Mouse (Mus musculus) kidney, postnatal 4 days (tissue): ENCODE measurements around the gene Osbpl5.

Experiments used
- DNase-seq, 2 experiments: peaks; one replicate each; pipeline ENCODE4 v3.0.0; 2021; ENCODE audit warnings: mixed read lengths in 2 of 2

The Osbpl5 gene

DNA sequence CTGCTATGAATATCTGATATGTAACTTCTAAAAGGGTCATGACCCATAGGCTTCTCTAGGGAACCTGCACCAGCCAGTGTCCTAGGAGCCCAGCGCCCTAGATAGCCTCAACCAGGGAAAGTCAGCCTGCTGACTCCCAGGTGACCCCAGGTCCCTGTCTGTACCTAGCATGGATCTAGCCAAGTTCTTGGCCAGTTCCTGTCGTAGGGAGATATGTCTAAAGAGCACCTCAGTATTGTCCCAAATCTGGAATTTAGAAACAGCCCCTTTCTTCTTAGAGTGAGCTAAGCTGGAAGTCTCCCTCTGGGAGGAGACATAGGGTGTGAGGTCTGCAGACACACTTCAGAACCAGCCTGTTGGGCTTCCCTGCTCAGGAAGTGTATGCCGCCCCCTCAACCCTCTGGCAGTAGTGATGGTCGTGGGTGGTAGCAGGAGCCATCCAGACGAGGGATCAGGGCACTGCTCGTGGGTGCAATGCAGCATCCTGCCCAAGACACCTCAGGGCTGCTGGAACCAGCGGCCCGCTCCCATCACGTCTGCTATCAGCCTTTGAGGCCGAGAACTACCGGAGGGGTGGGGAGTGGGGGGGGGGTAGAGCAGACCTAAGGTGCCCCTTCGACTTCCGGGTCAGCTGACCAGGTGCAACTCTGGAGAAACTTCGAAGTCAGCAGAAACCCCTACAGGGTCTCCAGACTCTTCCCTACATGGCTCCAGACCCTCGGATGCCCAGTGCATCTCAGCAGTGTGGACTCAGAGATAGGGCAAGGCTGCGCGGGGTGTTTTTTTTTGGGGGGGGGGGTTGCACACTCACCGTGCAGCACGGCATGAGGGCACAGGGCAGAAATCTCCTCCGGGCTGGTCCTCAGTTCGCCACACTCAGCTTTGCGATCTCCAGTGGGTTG is at the start of gene Osbpl5:
Gene Osbpl5 (minus strand): TSS at position 861 of the 902 bp plus-strand sequence.
- no peak for DNase-seq

DNA sequence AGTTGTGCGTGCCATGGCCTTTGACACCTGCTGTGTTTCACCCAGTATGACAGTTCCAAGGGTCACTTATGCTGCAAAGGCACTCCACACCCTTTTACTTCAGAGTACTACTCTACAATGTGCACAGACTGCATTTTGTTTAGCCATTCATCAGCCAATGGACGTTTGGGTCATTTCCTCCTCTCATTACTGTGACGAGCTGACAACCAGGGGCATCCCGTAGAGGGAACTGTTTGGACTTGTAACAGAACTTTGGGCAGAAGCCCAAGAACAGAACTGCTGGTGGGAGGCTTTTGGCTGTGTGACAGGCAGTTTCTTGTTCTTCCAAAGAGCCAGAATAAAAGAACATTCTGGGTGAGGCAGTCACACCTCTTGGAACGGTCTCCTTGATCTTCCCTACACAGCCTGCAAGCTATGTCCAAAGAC is 48.4 kb upstream of the Osbpl5 start:
- peak in 1 of 2 experiments; percentile 24 for DNase-seq

DNA sequence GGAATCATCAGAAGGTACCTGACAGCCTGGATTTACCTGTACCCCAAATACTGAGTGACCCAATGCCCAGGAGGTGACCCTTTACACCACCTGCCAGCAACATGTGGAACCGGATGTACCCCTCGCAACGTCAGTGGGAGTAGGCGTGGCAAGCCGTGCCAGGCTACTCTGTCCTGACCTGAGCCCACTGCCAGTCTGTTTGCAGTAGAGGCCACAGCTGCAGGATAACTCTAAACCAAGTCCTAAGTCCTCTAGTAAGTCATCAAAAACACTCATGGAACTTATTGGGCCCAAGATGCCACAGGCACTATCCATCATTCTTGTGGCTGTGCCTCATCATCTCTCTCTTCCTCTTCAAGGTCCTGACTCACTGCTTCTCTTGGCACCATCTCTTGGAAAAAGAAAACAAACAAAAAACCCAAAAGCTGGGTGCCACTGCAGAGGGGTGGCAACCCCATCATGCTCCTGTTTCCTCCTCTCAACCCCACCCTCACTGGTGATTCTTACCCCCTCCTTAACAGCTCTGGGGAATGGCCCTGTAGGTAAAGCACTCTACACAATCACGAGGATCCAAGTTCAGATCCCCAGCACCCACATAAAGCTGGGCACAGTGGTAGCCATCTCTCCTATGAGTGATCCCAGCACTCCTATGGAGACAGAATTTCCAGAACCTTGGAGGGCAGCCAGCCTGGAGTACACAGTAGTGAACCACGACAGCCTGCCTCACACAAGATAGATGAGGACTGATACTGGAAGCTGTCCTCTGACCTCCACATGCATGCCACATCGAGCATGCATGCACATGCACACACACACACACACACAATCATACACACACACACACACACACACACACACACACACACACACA is 44.6 kb upstream of the Osbpl5 start:
- no peak for DNase-seq

DNA sequence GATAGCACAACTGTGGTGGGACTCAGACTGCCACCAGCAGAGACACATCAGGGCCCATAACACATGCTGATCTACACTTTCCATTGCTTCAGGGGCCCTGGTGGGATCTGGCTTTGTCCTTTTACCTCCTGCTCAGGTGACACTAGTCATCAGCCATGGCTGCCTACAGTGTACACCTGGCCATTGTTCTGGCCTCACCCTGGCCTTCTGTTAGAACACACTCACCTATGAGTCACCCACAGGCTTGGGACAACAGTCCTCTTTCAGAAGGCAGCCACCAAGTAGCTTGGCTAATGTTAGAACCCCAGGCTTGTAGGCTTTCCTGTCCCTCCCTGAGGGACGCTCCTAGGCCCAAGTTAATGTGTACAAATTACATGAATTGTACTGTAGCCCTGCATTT is 44.0 kb upstream of the Osbpl5 start:
- no peak for DNase-seq

DNA sequence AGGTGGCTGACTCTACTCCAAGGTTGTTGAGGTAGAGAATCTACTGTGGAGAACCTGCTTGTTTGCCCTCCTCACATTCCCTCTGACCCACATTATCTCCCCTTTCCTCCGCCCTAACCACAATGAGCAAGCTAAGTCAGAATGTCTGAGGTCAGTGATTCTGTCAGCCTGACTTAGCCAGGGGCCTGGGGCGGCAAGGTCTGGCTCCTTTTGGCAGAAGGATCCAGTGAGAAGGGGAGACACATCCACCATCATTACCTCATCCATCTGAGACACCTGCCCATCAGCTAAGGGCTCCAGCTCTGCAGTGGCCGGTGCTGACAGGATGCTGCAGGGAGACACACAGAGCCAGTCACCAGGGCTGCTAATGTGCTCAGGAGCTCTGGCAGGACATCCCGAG is 42.0 kb upstream of the Osbpl5 start:
- no peak for DNase-seq

DNA sequence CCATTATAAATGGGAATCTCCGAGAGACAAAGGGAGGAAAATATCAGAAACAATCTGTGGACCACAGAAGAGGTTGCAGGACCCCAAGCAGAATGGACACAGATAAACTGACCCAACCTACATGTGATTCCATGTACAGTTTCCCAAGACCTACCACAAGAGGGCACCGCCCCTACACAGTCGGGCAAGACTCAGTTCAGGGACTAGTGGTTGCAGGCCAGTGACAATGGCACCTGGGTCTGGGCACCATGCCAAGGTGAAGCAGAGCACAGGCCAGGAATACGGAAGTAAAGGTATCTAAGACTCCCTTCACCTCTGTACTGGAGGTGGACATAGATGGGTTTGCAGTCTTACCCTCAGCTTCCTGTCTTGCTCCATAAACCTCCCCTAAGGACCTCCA is 36.3 kb upstream of the Osbpl5 start:
- peak; percentile 76 to 84 for DNase-seq

DNA sequence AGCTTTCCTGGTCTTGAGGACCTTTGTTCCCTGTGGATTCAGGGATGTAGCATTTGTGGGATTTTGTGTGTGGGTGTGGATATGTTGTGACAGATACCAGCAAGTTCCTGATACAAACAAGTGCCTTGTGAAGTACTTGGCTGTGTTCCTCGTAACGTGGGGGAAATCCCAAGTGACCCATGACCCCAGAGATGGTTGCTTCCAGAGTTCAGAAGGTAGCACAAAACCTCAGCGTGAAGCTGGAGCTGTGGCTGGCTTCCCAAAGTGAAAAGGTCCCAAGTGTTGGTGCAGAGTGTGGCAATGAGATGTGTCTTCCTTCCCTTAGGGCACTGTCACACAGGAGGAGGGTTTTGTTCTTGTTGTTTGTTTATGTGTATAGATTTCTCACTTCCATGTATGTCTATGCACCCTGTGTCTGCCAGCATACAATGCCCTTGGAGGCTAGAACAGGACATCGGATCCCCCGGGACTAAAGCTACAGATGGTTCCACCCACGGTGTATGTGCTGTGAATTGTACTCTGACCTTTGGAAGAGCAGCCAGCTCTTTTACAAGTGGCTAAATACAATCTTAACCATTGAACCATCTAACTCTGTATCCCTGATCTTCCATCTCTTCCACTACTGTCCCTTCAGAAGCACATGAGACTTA is 35.7 kb upstream of the Osbpl5 start:
- DNase-seq = no peak

DNA sequence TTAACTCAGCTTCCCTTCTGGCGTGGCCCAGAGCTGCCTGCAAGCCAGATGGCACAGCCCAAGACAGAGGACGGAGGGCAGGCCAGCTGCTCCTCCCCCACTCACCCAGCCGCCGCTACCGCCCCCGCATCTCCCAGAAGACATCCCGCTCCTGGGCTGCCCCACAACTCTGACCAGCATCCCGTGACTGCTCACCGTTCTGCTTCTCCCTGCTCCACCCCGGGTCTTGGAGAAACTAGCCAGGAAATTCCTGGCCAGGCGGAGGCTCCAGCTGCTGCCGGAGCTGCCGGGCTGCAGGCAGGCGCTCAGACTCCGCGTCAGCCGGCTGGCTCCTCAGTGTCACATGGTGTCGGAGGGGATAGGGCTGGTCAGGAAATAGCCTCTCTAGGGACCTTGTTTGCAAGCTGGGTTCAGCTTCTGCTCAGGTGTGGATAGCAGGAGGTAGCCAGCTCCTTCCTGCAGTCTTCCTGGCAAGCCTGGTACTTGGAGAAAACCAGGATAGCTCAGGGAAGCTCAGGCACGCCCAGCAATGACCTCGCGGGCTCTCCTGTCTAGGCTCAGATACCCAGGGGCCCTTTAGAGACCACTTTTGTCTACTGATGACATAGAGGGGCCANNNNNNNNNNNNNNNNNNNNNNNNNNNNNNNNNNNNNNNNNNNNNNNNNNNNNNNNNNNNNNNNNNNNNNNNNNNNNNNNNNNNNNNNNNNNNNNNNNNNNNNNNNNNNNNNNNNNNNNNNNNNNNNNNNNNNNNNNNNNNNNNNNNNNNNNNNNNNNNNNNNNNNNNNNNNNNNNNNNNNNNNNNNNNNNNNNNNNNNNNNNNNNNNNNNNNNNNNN is 27.4 kb upstream of the Osbpl5 start, which contains the start of gene Mrgpre:
Gene Mrgpre (minus strand): TSS at position 505 of the 834 bp plus-strand sequence.
- peak; percentile 87 to 94 for DNase-seq

DNA sequence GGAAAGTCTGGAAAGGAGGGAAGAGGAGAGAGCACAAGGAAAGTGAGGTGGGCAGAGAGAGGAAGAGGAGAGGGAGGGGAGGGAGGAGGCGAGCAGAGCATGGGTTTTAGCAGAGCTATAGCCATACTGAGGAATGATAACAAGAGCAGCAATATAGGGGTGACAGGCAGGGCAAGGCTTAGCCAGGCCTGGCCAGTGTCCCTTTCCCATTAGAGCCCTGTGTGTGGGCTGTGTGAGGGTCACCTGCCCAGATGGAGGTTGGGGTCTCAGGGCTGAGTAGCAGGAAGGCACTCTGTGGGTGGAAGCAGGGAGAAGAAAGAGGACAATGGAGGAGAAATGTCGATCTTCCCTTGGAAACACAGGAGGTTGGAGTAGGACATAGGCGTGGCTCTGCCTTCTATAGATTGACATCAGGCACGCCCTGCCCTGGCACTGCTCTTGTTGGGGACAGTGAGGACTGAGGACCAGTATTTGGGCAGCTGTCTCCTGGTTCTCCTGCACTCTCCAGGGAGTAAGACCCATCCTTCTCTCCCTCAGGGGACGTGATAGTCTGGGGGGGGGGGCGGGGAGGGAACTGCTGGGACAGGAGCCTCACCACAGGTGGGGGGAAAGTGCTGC is 26.7 kb upstream of the Osbpl5 start:
- no peak for DNase-seq

DNA sequence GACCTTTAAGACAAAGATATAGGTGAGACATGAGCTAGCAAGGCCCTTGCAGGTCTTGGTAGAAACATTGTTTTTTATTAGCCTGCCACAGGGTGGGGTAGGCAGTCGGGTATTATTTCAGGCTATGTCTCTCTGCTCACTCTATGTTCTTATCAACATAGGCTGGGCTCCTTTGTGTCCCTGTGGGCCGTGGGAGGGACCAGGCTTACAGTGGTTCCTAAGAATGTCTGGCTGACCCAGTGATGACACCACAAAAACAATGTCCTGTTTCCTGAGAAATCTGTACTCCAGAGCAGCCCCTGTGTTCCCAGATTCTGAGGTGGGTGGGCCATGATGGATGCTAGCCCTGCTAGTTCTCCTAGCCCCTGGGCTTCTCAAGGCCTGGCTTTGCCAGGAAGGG is 20.6 kb upstream of the Osbpl5 start:
- peak in 1 of 2 experiments; percentile 44 for DNase-seq

DNA sequence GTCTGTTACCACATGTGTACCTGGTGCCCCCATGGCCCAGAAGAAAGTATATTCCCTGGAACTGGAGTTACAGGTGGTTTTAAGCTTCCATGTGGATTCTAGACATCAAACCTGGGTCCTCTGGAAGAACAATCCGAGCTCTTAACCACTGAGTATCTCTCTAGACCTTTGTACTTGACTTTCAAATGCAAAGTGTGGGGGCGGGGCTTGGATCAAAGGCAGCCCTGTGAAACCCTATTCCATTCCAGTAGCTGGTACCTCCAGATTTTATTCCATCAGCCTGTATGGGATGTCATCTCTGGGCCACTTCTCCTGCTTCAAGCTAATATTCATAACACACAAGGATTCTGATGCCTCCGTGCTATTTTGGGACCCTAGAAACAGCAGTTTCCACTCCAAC is 19.4 kb upstream of the Osbpl5 start:
- DNase-seq = peak; percentile 22 to 40

DNA sequence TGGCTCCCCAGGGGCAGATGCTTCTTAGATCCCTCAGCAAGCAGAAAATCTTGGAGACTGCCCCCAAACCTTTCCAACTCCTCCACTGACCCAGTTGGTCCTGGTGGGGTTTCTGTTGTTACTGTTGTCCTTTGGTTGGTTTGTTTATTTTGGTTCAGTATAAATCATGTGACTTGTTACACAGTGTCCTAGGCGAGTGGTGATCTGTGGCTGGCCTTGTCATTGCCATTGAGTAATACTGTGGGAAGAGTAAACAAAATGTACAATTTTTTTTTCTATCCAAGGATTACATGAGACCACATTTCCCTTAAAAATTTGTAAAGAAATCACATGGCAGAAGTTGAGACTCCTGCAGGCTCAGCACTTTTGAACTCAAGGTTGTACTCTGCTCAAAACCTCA is 12.7 kb upstream of the Osbpl5 start:
- DNase-seq = no peak

DNA sequence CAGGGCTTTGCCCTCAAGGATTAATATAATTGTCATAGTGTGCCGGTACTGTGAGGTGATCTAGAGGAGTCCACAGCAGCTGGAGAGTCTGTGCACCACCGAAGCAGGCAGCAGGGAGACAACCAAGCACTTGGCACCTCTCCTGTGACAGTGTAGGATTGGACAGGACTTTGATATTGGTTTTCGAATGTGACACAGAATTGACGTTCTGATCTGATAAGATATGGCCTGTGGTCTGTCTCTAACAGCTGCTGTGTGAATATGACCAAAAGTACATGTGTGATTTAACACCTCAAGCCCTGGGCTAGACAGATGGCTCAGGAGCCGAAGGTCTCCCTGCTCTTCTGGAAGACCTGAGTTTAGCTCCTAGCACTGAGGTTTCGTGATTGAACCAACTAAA is 11.5 kb upstream of the Osbpl5 start:
- no peak for DNase-seq

DNA sequence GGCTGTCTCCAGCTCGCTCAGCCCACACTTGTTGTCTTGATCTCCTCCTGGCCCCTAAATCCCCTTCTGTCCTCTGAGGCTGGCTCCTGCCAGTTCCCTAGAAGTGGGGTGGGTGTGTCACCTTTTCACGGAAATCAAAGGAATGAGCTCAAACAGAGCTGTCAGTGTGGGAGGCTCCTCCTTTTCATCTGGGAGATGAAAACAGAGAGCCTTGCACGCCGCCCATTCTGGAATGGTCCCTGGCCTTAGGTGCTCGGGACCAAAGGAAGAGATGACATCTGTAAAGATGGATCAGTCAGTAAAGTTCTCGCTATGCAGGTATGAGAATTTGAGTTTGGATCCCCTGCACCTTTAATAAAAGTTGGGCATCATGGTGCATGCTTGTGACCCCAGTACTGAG is 10.1 kb upstream of the Osbpl5 start, which contains the start of gene Mrgprg:
Gene Mrgprg (minus strand): TSS at position 101 of the 400 bp plus-strand sequence.
- no peak for DNase-seq

DNA sequence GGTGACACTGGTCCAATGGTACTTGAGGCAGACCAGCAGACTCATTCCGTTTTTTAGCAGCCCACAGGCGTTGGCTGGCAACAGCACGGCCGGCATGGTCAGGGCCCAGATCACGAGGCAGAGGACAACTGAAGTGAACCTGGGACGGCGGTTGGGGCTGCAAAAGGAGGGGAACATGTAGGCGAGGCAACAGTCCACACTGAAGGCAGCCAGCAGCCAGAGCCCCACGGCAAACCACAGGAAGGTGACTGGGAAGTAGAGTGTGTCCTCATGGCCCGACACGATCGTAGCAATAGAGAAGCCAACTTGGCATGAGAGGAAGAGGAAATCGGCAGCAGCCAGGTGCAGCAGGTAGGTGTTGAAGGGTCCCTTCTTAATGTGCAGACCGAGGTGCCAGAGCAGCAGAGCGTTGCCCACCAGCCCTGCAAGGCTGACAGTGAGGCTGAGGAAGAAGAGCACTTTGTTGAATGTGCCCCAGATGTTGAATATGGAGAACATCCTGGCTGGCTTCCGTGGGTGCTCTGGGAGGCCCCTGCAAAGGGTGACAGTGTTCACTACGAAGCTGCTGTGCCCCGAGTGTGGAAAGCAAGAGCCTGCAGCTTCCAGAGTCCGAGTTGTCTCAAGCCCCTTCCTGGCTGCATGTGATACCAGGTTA is 8.2 kb upstream of the Osbpl5 start:
- DNase-seq = no peak

DNA sequence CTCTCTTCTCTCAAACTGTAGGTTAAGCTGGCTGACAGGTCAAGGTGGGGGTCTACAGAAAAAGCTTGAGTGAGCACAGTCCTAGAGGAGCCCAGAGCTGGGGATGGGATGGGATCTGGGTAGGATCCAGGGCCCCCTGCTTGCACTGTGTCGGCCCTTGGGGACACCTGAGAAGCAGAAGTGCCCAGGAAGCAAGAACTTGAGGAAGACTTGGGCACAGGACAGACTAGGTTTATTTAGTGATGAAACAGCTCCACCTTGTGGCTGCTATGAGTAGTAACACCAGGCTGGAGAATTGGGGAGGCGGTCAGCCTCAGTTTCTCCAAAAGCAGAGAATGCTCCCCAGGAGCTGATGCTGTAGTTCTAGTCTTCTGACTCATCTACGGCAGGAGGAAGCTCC is 7.0 kb upstream of the Osbpl5 start:
- peak in 1 of 2 experiments; percentile 37 for DNase-seq

DNA sequence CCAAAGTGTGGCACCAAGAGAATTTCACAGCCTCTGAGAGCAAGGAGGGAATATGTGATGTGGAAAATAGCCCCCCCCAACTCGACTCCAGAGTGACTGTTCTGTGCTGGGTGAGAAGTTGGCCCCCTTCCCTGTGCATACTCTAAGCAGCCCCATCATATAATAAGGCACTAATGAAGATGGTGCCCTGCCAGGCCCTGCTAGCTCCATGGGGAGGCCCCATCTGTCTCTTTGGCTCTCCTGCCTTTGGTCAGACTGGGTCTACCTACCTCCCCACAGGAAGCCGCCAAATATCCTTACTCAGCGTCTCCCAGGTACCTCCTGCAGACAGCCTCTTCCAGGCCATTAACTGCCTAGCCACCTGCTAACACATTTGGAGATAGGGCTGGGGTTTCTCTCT is 2.2 kb upstream of the Osbpl5 start:
- no peak for DNase-seq

DNA sequence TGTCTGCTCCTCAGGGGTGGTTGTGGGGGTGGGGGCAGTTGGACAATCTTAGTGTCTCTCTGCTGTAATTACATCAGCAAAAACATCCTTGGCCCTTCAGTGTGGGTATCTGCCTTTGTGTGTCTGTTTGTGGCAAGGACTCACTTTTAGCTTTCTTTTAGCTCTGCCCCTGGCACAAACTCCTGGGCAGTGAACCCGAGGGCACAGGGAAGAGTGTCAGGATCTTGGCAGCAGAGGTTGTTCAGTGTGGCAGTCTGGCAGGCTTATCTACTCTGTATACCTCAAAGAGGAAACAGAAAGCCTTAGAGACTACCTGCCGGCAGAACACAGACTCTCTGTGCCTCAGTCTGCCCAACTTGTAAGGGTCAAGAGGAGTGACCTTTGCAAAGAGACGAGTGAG is 911 bp upstream of the Osbpl5 start:
- DNase-seq = no peak

DNA sequence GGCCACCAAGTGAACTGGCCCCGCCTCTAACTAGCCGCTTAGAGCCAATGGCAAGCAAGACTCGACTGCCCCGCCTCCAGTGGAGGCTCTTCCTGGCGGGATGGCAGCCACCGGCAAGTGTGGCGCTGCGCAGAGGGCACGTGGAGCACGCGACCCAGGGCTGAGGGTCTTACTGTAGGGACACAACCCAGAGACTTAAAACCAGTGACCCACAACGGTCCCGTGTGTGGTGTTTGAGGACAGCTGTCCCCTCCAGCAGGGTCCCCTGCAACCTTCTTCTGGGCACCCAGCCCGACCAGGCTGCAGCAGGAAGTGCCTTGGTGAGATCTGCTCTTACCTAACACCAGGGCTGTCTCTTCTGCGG is 224 bp upstream of the Osbpl5 start:
- peak; percentile 80 to 87 for DNase-seq

DNA sequence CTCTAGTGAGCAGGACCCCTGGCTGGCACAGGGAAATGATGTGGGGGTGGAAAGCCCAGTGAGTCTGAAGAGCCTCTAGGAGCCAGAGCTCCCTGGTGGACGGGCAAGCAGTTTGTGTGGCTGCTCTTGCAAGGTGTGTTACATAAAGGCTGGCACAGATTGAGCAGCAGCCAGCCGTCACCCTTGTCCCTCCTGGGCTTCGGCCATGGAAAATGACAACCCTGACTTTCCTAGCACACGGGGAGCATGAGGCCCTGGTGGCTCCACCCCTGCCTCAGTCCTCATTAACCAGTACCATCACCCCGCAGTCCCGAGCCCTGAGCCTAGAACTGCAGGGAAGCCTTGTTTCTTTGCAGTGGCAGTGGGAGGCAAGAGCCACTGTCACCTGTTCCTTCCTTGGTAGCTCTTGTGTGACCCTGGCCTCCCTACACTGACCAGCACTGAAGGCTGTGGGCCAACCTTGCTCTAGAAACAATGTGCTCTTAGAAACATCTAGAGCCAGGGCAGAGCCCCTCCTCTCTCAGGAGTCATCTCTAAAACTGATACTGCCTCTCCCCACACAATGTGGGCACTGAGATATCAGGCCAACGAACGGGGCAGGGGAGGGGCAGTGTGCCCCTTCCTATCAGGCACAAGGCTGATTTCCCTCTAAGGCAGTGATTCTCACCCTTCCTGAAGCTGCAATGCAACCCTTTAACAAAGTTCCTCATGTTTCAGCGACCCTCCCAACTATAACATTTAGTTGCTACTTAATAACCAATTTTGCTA is 1.2 kb downstream of the Osbpl5 start:
- no peak for DNase-seq
